Mouse (Mus musculus) CH12.LX (cell line): ENCODE data around the gene Gpr176. TPM values are rescaled to one million over a fixed set of nuclear protein-coding genes. Genes with fewer than 3 reads are reported as not detected.

Experiments
- DNase-seq: peaks from one replicate; pipeline ENCODE4 v3.0.0-alpha.2; 2013; ENCODE audit errors: extremely low read depth
- H3K27ac ChIP-seq: 2 replicates; pipeline ENCODE4 v1.5.1; 2012; ENCODE audit warnings: low read depth, mild to moderate bottlenecking, control low read depth, moderate library complexity; ENCODE audit not compliant: insufficient read depth
- H3K27me3 ChIP-seq: replicated peaks from 2 replicates; pipeline ENCODE3; 2012; ENCODE audit warnings: inconsistent platforms
- H3K36me3 ChIP-seq, 2 experiments: replicated peaks in 1 of 2; 2 replicates each; pipeline versions ENCODE3 to v1.6.1; 2012; ENCODE audit warnings: inconsistent platforms in 1 of 2, low read length in 1 of 2, mild to moderate bottlenecking in 1 of 2, mixed read lengths in 1 of 2, moderate library complexity in 1 of 2; ENCODE audit not compliant: control insufficient read depth in 1 of 2, insufficient read depth in 1 of 2
- H3K4me1 ChIP-seq, 2 experiments: 2 replicates each; pipeline ENCODE4 v1.6.1; 2012; ENCODE audit warnings: inconsistent platforms in 1 of 2, moderate library complexity in 1 of 2; ENCODE audit not compliant: insufficient read depth in 2 of 2, control insufficient read depth in 1 of 2
- H3K4me2 ChIP-seq: 2 replicates; pipeline ENCODE4 v1.6.1; 2012; ENCODE audit warnings: low read depth, mild to moderate bottlenecking, control low read depth; ENCODE audit not compliant: poor library complexity, insufficient read depth, severe bottlenecking
- H3K4me3 ChIP-seq, 3 experiments: fragments of 150-350 bp in 1 of 3; sonication (generic) in 1 of 3; replicated peaks in 1 of 3; 2 replicates each; pipeline versions ENCODE3 to v1.5.1; 2011 to 2012; ENCODE audit warnings: low read depth in 2 of 3, low read length in 2 of 3, mild to moderate bottlenecking in 2 of 3, moderate library complexity in 2 of 3, control low read depth in 1 of 3, improper control_type of control experiment in 1 of 3, inconsistent platforms in 1 of 3, mixed read lengths in 1 of 3; ENCODE audit not compliant: poor library complexity in 1 of 3
- H3K79me2 ChIP-seq: replicated peaks from 2 replicates; pipeline ENCODE4 v1.6.1; 2012; ENCODE audit warnings: mild to moderate bottlenecking, moderate library complexity; ENCODE audit not compliant: control insufficient read depth, poor library complexity, insufficient read depth, severe bottlenecking; ENCODE audit errors: extremely low read depth
- H3K9ac ChIP-seq: 2 replicates; pipeline ENCODE4 v1.6.1; 2012; ENCODE audit warnings: low read depth, mild to moderate bottlenecking, control low read depth, moderate library complexity; ENCODE audit not compliant: insufficient read depth
- H3K9me3 ChIP-seq: replicated peaks from 2 replicates; pipeline ENCODE3; 2012; ENCODE audit warnings: low read length, inconsistent platforms, mixed read lengths
- BHLHE40 ChIP-seq: IDR thresholded peaks from 2 replicates; pipeline ENCODE4 v1.6.1; 2011; ENCODE audit warnings: mild to moderate bottlenecking, low read depth, low read length, improper control_type of control experiment
- CHD1 ChIP-seq: IDR thresholded peaks from 2 replicates; pipeline ENCODE4 v1.6.1; 2012; ENCODE audit warnings: low read depth, low read length, improper control_type of control experiment, inconsistent platforms
- CHD2 ChIP-seq: IDR thresholded peaks from 2 replicates; pipeline ENCODE4 v1.6.1; 2011; ENCODE audit warnings: low read length, improper control_type of control experiment
- CTCF ChIP-seq, 2 experiments: IDR thresholded peaks in 1 of 2; conservative IDR thresholded peaks in 1 of 2; 2 replicates each; pipeline ENCODE4 v1.5.1; 2011 to 2012; ENCODE audit warnings: low read depth in 2 of 2, low read length in 2 of 2, improper control_type of control experiment in 1 of 2, inconsistent platforms in 1 of 2, mild to moderate bottlenecking in 1 of 2, moderate library complexity in 1 of 2
- E2F4 ChIP-seq: IDR thresholded peaks from 2 replicates; pipeline ENCODE4 v1.6.1; 2011; ENCODE audit warnings: low read depth, low read length, improper control_type of control experiment; ENCODE audit not compliant: insufficient replicate concordance
- ETS1 ChIP-seq: conservative IDR thresholded peaks from 2 replicates; pipeline ENCODE4 v1.6.1; 2012; ENCODE audit warnings: low read depth, mild to moderate bottlenecking, inconsistent platforms, low read length, improper control_type of control experiment, moderate library complexity
- IRF4 ChIP-seq: IDR thresholded peaks from 2 replicates; pipeline ENCODE4 v1.6.1; 2014; ENCODE audit warnings: low read depth, mild to moderate bottlenecking, inconsistent platforms, low read length, improper control_type of control experiment
- JUN ChIP-seq: IDR thresholded peaks from 2 replicates; pipeline ENCODE4 v1.6.1; 2011; ENCODE audit warnings: low read depth, mild to moderate bottlenecking, low read length, improper control_type of control experiment, moderate library complexity; ENCODE audit not compliant: insufficient read depth
- MYC ChIP-seq: IDR thresholded peaks from 2 replicates; pipeline ENCODE4 v1.6.1; 2011; ENCODE audit warnings: low read depth, mild to moderate bottlenecking, improper control_type of control experiment, low read length
- NELFE ChIP-seq: IDR thresholded peaks from 2 replicates; pipeline ENCODE4 v1.6.1; 2011; ENCODE audit warnings: low read depth, low read length, improper control_type of control experiment
- NRF1 ChIP-seq: IDR thresholded peaks from 2 replicates; pipeline ENCODE4 v1.6.1; 2014; ENCODE audit warnings: low read depth, mild to moderate bottlenecking, inconsistent platforms, low read length, improper control_type of control experiment, moderate library complexity
- PAX5 ChIP-seq: IDR thresholded peaks from 2 replicates; pipeline ENCODE4 v1.6.1; 2012; ENCODE audit warnings: low read length, inconsistent platforms, mixed read lengths
- POLR2A ChIP-seq: IDR thresholded peaks from 2 replicates; pipeline ENCODE4 v1.6.1; 2011; ENCODE audit warnings: low read depth, mild to moderate bottlenecking, improper control_type of control experiment, low read length
- POLR2AphosphoS2 ChIP-seq: IDR thresholded peaks from 2 replicates; pipeline ENCODE4 v1.6.1; 2011; ENCODE audit warnings: low read depth, low read length, improper control_type of control experiment
- RAD21 ChIP-seq: IDR thresholded peaks from 2 replicates; pipeline ENCODE4 v1.6.1; 2011; ENCODE audit warnings: low read depth, mild to moderate bottlenecking, low read length, improper control_type of control experiment, moderate library complexity
- RCOR1 ChIP-seq: conservative IDR thresholded peaks from 2 replicates; pipeline ENCODE4 v1.6.1; 2012; ENCODE audit warnings: low read depth, mild to moderate bottlenecking, inconsistent platforms, low read length, improper control_type of control experiment
- SMC3 ChIP-seq: IDR thresholded peaks from 2 replicates; pipeline ENCODE4 v1.6.1; 2011; ENCODE audit warnings: low read depth, low read length, improper control_type of control experiment
- UBTF ChIP-seq: IDR thresholded peaks from 2 replicates; pipeline ENCODE4 v1.6.1; 2012; ENCODE audit warnings: low read depth, mild to moderate bottlenecking, inconsistent platforms, low read length, improper control_type of control experiment, moderate library complexity
- ZC3H11A ChIP-seq: IDR thresholded peaks from 2 replicates; pipeline ENCODE4 v1.6.1; 2012; ENCODE audit warnings: low read depth, mild to moderate bottlenecking, inconsistent platforms, low read length, improper control_type of control experiment
- ZKSCAN1 ChIP-seq: IDR thresholded peaks from 2 replicates; pipeline ENCODE4 v1.6.1; 2012; ENCODE audit warnings: low read depth, inconsistent platforms, low read length, improper control_type of control experiment, borderline replicate concordance
- ZMIZ1 ChIP-seq: IDR thresholded peaks from 2 replicates; pipeline ENCODE4 v1.6.1; 2012; ENCODE audit warnings: low read depth, mild to moderate bottlenecking, inconsistent platforms, low read length, improper control_type of control experiment
- dilution Hi-C: fragments of 300-500 bp; cut with MboI; formaldehyde crosslinking; loops from 2 replicates; pipeline ENCODE4 v1.14.3; 2020; ENCODE audit warnings: low sequenced_read_pairs; ENCODE audit not compliant: extremely low pct_unique_long_range_greater_than_20kb, extremely low pct_ligation_motif_present
- in situ Hi-C: fragments of 300-500 bp; cut with MboI; formaldehyde crosslinking; loops from 3 replicates; pipeline ENCODE4 v1.14.3; 2019; ENCODE audit warnings: low sequenced_read_pairs, low pct_ligation_motif_present, low pct_unique_long_range_greater_than_20kb, mixed read lengths
- polyA plus RNA-seq: library from polyadenylated mRNA; unstranded; fragments of >175 nt; gene quantifications from 2 replicates; pipeline ENCODE4 v1.2.1, GENCODE M21; 2012; ENCODE audit warnings: low read depth; ENCODE audit not compliant: insufficient read length
- total RNA-seq, 2 experiments: library from RNA; depleted of rRNA; stranded (reverse); fragments of 300-350 nt in 1 of 2; fragments of >200 nt in 1 of 2; gene quantifications; 2 replicates each; pipeline ENCODE4 v1.2.3; 2012 to 2014

The Gpr176 gene
- total and polyA plus RNA-seq, 3 experiments: not detected

GRCm38 (mm10) chr2:118236196-118236595, 137.0 kb downstream of the Gpr176 start:
- H3K79me2 ChIP-seq: no peaks in the 10 kb centered on the region
- TF ChIP-seq POLR2AphosphoS2 (no peak), MYC (no peak), UBTF (no peak), RCOR1 (no peak), JUN (no peak), SMC3 (no peak), NELFE (no peak), NRF1 (no peak), POLR2A (no peak), ZKSCAN1 (no peak), CTCF (conservative IDR thresholded peaks at IDR 0.05 in 1 of 2, IDR thresholded peaks at IDR 0.05 in 1 of 2; ENCODE audit: low read depth in 2 of 2, low read length in 2 of 2) (no peak), IRF4 (no peak), CHD2 (no peak), E2F4 (no peak), RAD21 (no peak), ZMIZ1 (no peak), BHLHE40 (no peak), PAX5 (no peak), ZC3H11A (no peak)
- H3K27me3 ChIP-seq: no peaks in the 10 kb centered on the region
- no peak overlapping the region for H3K4me2 ChIP-seq
- H3K9me3 ChIP-seq: no peaks in the 10 kb centered on the region
- dilution Hi-C loops: no loop called here
- no peak overlapping the region for H3K9ac ChIP-seq
- H3K36me3 ChIP-seq: no peaks in the 10 kb centered on the region
- DNase-seq: no peak
- in situ Hi-C loops: loop anchor here (25.0 kb wide), 1 partner anchor 324 kb away; no protein-coding TSS in a partner anchor
- H3K27ac ChIP-seq: no peak overlapping the region
- no peak overlapping the region for H3K4me3 ChIP-seq
- H3K4me1 ChIP-seq: no peaks in the 10 kb centered on the region

GRCm38 (mm10) chr2:118235614-118236013, 137.6 kb downstream of the Gpr176 start:
- Histone ChIP-seq H3K4me2 (no peak overlapping the region), H3K27ac (no peak overlapping the region), H3K9me3 (no peaks in the 10 kb centered on the region), H3K4me3 (no peak overlapping the region), H3K27me3 (no peaks in the 10 kb centered on the region), H3K9ac (no peak overlapping the region), H3K79me2 (no peaks in the 10 kb centered on the region), H3K36me3 (no peaks in the 10 kb centered on the region), H3K4me1 (no peaks in the 10 kb centered on the region)
- in situ Hi-C loops: loop anchor here (25.0 kb wide), 1 partner anchor 323 kb away; no protein-coding TSS in a partner anchor
- dilution Hi-C loops: no loop called here
- TF ChIP-seq IRF4 (no peak), BHLHE40 (no peak), SMC3 (no peak), ETS1 (no peak), CHD2 (no peak), CHD1 (no peak), JUN (no peak), POLR2AphosphoS2 (no peak), MYC (no peak), CTCF (conservative IDR thresholded peaks at IDR 0.05 in 1 of 2, IDR thresholded peaks at IDR 0.05 in 1 of 2; ENCODE audit: low read depth in 2 of 2, low read length in 2 of 2) (no peak), ZMIZ1 (no peak), E2F4 (no peak)
- DNase-seq: no peak
